Mouse (Mus musculus): ENCODE measurements at regions not wholly inside any gene's neighbourhood (a gene's known extent, or its start where the extent isn't known, plus 50 kb on each side); places are given as distances from the start of the nearest gene placed in this dataset.
"Not testable (repeated sequence)": the region's sequence is repeated elsewhere in the genome, so short reads cannot be mapped to it uniquely, and the experiment has no call there.

DNA sequence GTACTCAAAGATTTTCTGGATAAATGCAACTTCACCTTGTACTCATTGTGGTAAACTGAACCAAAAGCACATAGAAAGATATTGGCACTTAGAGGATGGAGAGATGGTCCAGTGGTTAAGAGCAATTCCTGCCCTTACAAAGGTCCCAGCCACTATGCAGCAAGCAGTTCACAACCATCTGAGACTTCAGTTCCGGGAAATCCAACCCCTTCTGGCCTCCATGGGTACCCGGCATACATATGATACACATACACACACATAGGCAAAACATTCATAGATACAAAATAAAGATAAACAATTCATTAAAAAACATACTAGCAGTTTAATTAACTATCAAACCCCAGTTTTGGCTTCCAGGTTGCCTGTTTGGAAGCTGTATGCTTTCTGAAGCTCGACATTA lies 189.5 kb upstream of the Tmem45b start:
- no peak for DNase-seq (ENCODE audit: extremely low spot score, low read depth, low spot score)

- DNase-seq (ENCODE audit: extremely low spot score, low read depth, low spot score), result no peak
Observed at GRCm38 (mm10) chr9:31650362-31651130, 186.3 kb upstream of the Tmem45b start.

GRCm38 (mm10) chr9:31649073-31649472 lies 184.8 kb upstream of the Tmem45b start:
- DNase-seq (ENCODE audit: extremely low spot score, low read depth, low spot score), result no peak

DNA sequence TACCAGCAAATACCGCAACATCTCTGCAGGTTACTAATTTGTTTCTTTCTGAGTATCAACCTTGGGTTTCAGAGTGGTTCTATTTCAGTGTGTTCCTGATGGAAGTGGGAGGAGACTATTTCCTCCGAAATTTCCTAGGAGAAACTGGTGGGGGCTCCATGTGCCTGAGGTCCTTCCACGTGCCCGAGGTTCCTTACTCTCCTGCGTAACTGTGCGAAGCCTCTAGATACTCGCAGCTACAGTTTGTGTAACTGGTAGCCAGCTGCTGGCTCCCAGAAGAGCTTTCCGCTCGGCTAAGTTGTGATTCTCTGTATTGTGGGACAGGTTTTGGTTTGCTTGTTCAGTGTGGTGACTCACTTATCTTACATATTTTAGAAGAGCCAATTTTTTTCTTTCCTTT lies 184.3 kb upstream of the Tmem45b start:
- no peak for DNase-seq (ENCODE audit: extremely low spot score, low read depth, low spot score)

GRCm38 (mm10) chr9:31645114-31645513 lies 180.9 kb upstream of the Tmem45b start:
- no peak for DNase-seq (ENCODE audit: extremely low spot score, low read depth, low spot score)

DNA sequence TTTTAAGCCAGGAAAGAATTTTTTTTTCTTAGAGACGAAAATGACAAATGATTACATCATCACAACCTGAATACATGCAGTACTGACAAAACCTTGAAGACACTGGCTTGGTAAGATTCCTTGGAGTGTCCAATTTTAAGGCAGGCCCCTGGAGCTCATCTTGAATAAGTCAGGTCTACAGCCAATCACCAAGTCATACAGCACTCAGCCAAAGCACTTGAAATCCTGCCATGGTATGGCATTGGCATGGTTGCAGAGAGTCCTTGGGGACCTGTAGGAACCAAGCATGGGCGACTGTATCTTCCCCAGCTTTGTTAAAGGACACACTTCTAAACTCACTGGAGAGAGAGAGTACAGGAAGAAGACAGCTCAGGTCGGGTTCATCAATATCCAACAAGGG lies 179.8 kb upstream of the Tmem45b start:
- no peak for DNase-seq (ENCODE audit: extremely low spot score, low read depth, low spot score)

DNA sequence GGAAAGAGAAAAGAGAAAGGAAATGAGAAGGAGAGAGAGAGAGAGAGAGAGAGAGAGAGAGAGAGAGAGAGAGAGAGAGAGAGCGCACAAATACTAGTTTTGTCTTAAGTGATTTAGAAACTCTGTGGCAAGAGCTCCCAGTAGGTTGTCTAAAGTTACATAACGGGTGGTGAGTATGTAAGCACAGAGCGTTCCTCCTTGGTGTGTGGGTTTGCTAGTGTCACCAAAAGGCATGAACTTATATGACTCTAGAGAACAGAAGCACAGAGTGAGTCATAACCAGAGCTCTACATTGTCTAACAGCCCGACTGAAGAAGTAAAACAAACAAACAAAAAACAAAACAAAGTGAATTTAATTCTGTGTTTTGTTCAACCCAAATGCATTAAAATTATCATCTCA lies 177.9 kb upstream of the Tmem45b start:
- no peak for DNase-seq (ENCODE audit: extremely low spot score, low read depth, low spot score)

- no peak for DNase-seq (ENCODE audit: extremely low spot score, low read depth, low spot score)
Observed at GRCm38 (mm10) chr9:31628291-31628690, 164.0 kb upstream of the Tmem45b start.

DNA sequence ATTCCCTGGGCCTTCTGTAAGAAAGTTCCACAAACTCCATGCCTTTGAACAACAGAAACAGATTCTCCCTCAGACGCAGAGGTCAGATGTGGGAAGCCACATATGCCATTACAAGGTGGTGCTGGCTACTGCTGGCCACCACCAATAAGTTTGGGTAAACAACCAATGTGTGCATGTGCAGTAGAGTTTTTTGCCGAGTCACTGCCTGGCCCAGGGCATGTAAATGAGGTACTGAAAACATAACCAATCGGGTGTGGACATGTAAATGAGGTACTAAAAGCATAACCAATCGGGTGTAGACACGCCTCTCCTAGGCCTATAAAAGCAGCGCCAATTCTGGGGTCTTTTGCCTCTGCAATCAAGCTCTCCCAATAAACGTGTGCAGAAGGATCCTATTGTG lies 157.3 kb upstream of the Tmem45b start:
- DNase-seq (ENCODE audit: extremely low spot score, low read depth, low spot score), result not testable (repeated sequence)

- no peak for DNase-seq (ENCODE audit: extremely low spot score, low read depth, low spot score)
Observed at GRCm38 (mm10) chr9:31619344-31619743, 155.1 kb upstream of the Tmem45b start.

DNA sequence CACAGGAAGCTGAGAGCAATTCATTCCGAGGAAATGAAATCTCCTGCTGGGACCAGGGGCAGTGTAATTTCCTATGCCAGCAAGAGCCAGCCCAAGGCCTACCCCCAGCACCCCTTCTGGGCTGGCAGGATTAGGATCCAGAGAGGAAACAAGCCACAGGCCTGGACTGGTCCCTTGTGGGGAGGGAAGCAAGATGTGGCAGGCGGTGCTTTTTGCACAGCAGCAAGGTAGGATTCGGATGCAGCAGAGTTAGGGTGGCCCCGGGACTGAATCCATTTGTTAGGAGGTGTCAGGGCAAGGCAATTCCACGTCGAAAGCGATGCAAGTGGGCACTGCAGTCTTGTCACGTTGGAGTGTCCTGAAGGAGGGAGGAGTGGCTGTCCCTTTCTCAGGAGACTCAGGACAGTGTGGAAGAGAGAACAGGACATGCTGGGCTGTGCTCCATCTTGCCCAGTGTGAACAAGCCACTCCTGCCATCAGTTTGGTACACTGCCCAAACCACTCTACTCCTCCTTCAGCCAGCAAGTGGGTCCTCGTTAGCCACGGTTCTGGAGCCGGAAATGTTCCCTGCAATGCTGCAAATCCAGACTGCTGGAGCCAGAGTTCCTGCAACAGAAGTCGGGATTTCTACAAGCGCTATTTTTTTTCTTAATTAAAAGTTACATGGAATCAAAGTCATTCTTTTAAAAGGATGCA lies 150.1 kb upstream of the Tmem45b start:
- DNase-seq (ENCODE audit: extremely low spot score, low read depth, low spot score), result no peak

DNA sequence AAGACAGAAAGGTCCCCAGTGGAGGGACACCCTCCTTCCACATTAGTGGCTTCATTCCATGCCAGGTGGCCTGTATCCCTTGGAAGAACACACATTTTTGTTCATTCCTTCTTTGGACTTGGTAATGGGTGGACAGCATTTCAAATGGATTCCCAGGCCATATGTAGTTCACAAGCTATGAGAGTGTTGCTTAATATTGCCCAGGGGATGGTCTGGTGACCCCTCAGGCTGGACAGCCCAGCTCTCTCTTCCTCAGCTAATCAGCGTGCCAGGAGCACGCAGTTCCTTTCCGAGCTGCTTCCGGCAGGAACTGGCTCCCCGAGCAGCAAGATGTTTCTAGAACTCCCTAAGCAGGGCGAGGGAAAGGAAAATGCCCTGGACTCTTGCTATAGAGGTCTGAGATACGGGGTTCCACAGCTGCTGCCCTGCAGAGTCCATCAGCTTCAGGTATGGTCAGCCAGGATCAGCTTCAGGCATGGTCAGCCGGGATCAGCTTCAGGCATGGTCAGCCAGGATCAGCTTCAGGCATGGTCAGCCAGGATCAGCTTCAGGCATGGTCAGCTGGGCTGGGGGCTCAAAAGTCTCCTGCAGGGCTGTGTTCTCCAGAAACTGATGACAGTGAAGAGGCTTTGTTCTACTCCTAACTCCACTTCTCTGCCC lies 146.9 kb upstream of the Tmem45b start:
- no peak for DNase-seq (ENCODE audit: extremely low spot score, low read depth, low spot score)

- no peak for DNase-seq (ENCODE audit: extremely low spot score, low read depth, low spot score)
Observed at GRCm38 (mm10) chr9:31610631-31611030, 146.4 kb upstream of the Tmem45b start.

DNA sequence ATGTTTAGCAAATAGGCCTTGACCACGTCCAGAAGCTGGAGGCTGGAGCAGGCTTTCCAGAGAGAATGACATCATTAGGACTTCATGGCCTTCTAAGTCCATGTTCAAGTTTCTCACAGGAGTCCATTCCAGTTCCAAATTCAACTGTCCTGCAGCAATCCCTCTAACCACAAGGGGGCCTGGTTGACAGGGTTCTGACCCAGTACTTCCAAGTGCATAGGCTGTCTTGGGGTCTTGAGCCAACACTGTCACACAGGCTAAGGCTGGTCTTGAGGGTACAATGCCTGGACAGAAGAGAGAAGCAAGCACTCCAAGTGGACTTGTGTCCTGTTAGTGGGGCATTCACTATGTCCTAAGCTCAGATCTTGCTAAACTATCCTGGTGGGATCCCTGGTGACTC lies 145.9 kb upstream of the Tmem45b start:
- no peak for DNase-seq (ENCODE audit: extremely low spot score, low read depth, low spot score)

- no peak for DNase-seq (ENCODE audit: extremely low spot score, low read depth, low spot score)
Observed at GRCm38 (mm10) chr9:31609731-31610130, 145.5 kb upstream of the Tmem45b start.

GRCm38 (mm10) chr9:31608084-31608870 lies 144.0 kb upstream of the Tmem45b start:
- DNase-seq (ENCODE audit: extremely low spot score, low read depth, low spot score), result no peak

DNA sequence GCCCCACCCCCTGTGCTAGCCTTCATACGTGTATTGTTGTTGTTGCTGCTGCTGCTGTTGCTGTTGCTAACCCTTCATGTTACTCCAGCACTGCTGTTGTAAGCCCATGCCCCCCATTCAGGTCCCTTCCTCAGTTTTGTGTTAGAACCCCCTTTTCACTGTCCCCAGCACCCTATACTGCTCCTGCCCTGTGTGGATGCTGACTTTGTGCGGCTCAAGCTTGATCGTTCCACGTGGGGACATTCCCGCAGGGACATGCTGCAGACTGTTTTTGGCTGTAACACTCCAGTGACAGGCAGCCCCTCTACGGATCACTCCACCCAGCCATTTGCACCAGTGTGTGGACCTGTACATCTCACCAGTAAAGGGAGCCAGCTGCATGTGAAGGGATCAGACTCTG lies 142.7 kb upstream of the Tmem45b start:
- no peak for DNase-seq (ENCODE audit: extremely low spot score, low read depth, low spot score)

- no peak for DNase-seq (ENCODE audit: extremely low spot score, low read depth, low spot score)
Observed at GRCm38 (mm10) chr9:31604497-31605090, 140.3 kb upstream of the Tmem45b start.

DNA sequence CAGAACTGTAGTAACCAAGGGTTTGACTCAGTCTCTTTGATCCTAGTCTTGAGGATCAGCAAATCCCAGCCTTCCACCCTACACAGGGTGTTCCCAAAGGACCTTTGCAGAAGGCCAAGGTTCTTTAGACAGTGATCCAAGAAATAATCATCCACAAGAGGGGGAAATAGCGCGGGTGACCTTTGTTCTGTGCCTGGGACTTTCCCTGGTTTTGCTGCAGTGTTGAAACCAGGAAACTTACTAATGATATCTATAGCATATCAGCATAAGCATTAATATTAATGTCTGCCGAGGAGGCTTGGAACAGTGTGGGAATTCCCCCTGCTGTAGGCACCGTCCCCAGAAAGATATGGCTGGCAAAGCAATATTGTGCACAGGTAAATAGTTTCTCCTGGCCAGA lies 138.4 kb upstream of the Tmem45b start:
- DNase-seq (ENCODE audit: extremely low spot score, low read depth, low spot score), result no peak

DNA sequence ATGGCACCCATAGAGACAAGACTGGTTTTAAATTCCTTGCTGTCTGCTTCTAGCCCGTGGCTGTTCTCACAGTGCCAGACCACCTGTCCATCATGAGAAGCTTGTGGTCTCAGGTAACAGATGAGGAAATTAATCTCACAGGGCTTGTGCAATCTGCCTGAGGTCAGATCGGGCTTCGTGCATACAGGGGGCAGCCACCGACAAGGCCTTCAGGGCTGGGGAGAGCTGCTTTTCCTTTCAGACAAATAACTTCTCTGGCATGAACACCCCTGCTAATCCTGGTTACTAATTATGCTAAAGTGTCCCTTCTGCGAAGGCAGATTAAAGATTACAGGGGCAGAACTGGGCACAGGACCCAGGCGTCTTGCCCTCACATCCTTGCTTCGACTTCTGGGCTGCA lies 130.8 kb upstream of the Tmem45b start:
- no peak for DNase-seq (ENCODE audit: extremely low spot score, low read depth, low spot score)

GRCm38 (mm10) chr9:31587671-31588070 lies 123.4 kb upstream of the Tmem45b start:
- DNase-seq (ENCODE audit: extremely low spot score, low read depth, low spot score), result no peak
